Mouse (Mus musculus) cerebellum, adult 2 months (tissue): ENCODE results near the gene Gm5938. TPM values are rescaled to one million over a fixed set of nuclear protein-coding genes. Genes with fewer than 3 reads are reported as not detected.

Experiments
- DNase-seq, 2 experiments: peaks; one replicate each; pipeline ENCODE4 v3.0.0; 2021
- H3K27ac ChIP-seq: fragments of 200-500 bp; 2 replicates; pipeline ENCODE4 v1.5.1; 2012; ENCODE audit warnings: low read length, control low read depth, inconsistent platforms; ENCODE audit not compliant: insufficient read depth
- H3K27me3 ChIP-seq: fragments of 200-500 bp; 2 replicates; pipeline ENCODE4 v1.6.1; 2012; ENCODE audit warnings: inconsistent platforms, mild to moderate bottlenecking, low read length, moderate library complexity; ENCODE audit not compliant: control insufficient read depth, insufficient read depth
- H3K4me1 ChIP-seq: fragments of 200-500 bp; 2 replicates; pipeline ENCODE4 v1.6.1; 2011; ENCODE audit warnings: low read length; ENCODE audit not compliant: control insufficient read depth, insufficient read depth
- H3K4me3 ChIP-seq: fragments of 200-500 bp; replicated peaks from 2 replicates; pipeline ENCODE3; 2011; ENCODE audit warnings: mild to moderate bottlenecking, low read depth, low read length, control low read depth; ENCODE audit not compliant: insufficient read depth
- CTCF ChIP-seq: fragments of 200-500 bp; IDR thresholded peaks from 2 replicates; pipeline ENCODE4 v1.5.1; 2011; ENCODE audit warnings: low read depth, mild to moderate bottlenecking, control low read depth, low read length, moderate library complexity, borderline replicate concordance; ENCODE audit not compliant: insufficient read depth
- POLR2A ChIP-seq: fragments of 200-500 bp; IDR thresholded peaks from 2 replicates; pipeline ENCODE4 v1.6.1; 2011; ENCODE audit warnings: low read length, control low read depth, borderline replicate concordance; ENCODE audit not compliant: insufficient read depth
- WGBS: fragments of 180-500 bp; shearing (Covaris S2); methylation state at CpG from one replicate; pipeline ENCODE4 v1.1.7; 2018; 5-methylcytosine and 5-hydroxymethylcytosine counted together
- polyA plus RNA-seq: library from polyadenylated mRNA; depleted of rRNA; stranded (reverse); fragments of >200 nt; gene quantifications from 2 replicates; pipeline ENCODE4 v1.2.3, GENCODE M21; 2012; rRNA removed

The Gm5938 gene
- polyA plus RNA-seq, result not detected in 2 replicates

- no peak for TF ChIP-seq POLR2A
- TF ChIP-seq CTCF, result no peak
- H3K4me1 ChIP-seq, result no peaks in the 10 kb centered on the region
- WGBS, result 57% methylated on average over 1 of the region's 1 CpGs
- no peak within 1 kb of the TSS for H3K27ac ChIP-seq
- H3K27me3 ChIP-seq, result no peaks in the 10 kb centered on the region
- no peak within 1 kb of the TSS for H3K4me3 ChIP-seq
- DNase-seq, result no peak
These were observed at the start of gene Gm5938 for GRCm38 (mm10) chrX:78125167-78125566. TSS of gene Gm5938 (plus strand) at chrX:78125467.

DNA sequence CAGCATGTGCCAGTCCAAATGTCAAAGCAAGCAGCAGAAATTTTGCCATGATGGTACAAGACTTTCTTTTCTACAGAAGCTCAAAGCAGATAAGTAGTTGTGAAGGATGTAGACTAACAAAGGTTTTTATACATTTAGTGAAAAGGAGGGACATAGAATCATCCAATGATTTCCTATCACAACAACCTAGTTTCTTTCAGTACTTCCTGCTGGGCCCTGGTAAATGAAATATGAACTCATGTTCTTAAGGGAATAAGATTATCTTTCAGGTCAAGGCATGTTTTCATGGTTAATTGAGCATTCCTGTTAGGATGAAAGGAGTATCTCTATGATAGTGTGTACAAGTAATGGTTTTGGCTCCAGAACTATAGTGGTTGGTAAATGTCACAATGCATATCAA is 34.0 kb upstream of the Gm5938 start, which contains the start of gene Obp1a:
Gene Obp1a, minus strand, starts transcription at position 101 of the 400 bp plus-strand sequence.
- no peak within 1 kb of the TSS for H3K4me3 ChIP-seq
- H3K4me1 ChIP-seq, result no peaks in the 10 kb centered on the region
- H3K27me3 ChIP-seq, result no peaks in the 10 kb centered on the region
- DNase-seq, result no peak
- H3K27ac ChIP-seq, result no peak within 1 kb of the TSS
- TF ChIP-seq CTCF (no peak), POLR2A (no peak)

Other genes with a start within 250 kb of the Gm5938 start
- gene 5430402E10Rik, start 200.4 kb upstream of the Gm5938 start, polyA plus RNA-seq, result not detected in 2 replicates
- gene Obp1a, start 34.1 kb upstream of the Gm5938 start, polyA plus RNA-seq, result not detected in 2 replicates
- gene Obp1b, start 61.3 kb downstream of the Gm5938 start, polyA plus RNA-seq, result not detected in 2 replicates
- gene Gm14743, start 120.5 kb downstream of the Gm5938 start, polyA plus RNA-seq, result not detected in 2 replicates
- not detected in 2 replicates for gene 4930480E11Rik, start 244.2 kb downstream of the Gm5938 start, polyA plus RNA-seq